Comparison of ENCODE assay signal across 9 mouse cellular contexts in the genomic region with DNA sequence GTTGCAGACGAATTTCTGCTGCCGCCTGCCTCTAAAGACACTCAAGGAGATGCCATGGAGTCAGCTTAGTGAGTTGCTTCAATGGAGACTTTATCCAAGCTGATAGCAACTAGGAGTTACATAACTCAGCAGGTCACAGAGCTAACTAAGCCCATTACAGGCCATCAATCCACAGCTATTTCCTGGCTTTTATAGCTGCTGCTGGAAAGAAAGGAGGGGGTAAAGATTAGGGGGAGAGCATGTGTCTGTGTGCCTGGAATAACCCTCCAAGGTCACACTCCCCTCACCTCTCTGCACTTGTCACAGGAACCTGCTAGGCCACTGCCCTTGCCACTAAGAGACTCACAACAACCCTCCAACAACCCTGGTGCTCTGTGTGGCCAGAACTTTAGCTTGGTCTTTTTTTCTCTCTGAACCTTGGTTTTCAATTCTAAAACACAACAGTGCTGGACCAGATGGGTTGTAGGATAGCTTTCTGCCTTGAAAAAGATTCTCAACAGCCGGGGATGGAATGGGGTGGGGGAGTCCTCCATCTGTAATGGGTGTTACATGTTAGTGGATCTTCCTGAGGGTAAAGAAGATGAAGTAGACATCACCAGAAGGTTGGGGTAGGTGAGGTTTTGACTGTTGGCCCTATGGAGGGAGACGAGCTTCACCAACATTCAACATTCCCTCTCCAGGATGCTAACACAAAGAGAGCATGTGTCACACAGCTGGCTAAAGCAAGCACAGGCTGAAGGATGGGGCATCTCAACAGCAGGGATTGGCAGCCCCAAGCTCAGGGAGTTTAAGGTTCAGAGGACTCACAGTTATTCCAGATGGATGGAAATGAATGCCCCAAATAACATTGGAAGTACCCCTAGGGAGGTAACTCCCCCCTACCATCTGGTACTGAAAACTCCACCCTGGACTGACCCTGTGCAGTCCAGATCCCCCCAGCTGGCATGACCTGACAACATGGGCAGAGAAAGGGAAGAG.
DNase-seq lines count a peak whose midpoint lies in the region; ATAC-seq lines count a peak whose summit lies in the region.
"Had no signal": no experiment of that assay in that cellular context is flagged by ENCODE, and none has a peak within 500 bp of the region (broad histone marks: within the 10 kb centered on the region; RNA-seq: fewer than 3 reads in every experiment).

No protein-coding gene starts in this region.

- DNase-seq in heart, adult 11 months = peak; percentile 80
- DNase-seq in heart, adult 18-20 months = no peak
- peak; percentile 61 for DNase-seq in kidney, adult 11 months
- peak; percentile 7 for DNase-seq in right cerebral cortex, postnatal 14 days
- no peak for DNase-seq in right cerebral cortex, postnatal 10 days (ENCODE audit: low spot score in 2 of 2)
- DNase-seq in lung, adult 18-20 months = no peak

- H3K4me1 ChIP-seq in kidney, embryonic 15.5 days = peaks cover 16% of the 10 kb centered on the region

- 49% methylated on average over 4 of the region's 4 CpGs for WGBS in kidney, embryonic 15.5 days

- no peak overlapping the region for H3K4me2 ChIP-seq in kidney, embryonic 15.5 days
- H3K4me2 ChIP-seq: embryonic facial prominence, embryonic 13.5 days had no signal

- no peak overlapping the region for H3K9ac ChIP-seq in kidney, embryonic 15.5 days
- H3K9ac ChIP-seq: embryonic facial prominence, embryonic 13.5 days had no signal

- peaks cover under 1% of the 10 kb centered on the region; the same call in 1 of the 2 replicates for H3K36me3 ChIP-seq in kidney, embryonic 15.5 days

- no peak overlapping the region for H3K27ac ChIP-seq in kidney, embryonic 15.5 days
- H3K27ac ChIP-seq: embryonic facial prominence, embryonic 13.5 days had no signal

- no peaks in the 10 kb centered on the region for H3K27me3 ChIP-seq in kidney, embryonic 15.5 days
- H3K27me3 ChIP-seq: embryonic facial prominence, embryonic 13.5 days had no signal

- H3K4me3 ChIP-seq in kidney, embryonic 15.5 days (replicated peaks) = no peak overlapping the region
- H3K4me3 ChIP-seq: embryonic facial prominence, embryonic 13.5 days; myocyte had no signal

- no peaks in the 10 kb centered on the region for H3K9me3 ChIP-seq in kidney, embryonic 15.5 days (replicated peaks)
- H3K9me3 ChIP-seq: embryonic facial prominence, embryonic 13.5 days had no signal

- ATAC-seq in kidney, embryonic 15.5 days (replicated peaks; ENCODE audit: low FRiP score) = no peak

Comparison
In these comparisons a context has a peak if more than half of its experiments do, and no peak if none do; other contexts are left out.
1. DNase-seq: peak in heart, adult 11 months (single experiment), kidney, adult 11 months (single experiment) and right cerebral cortex, postnatal 14 days (single experiment); none in heart, adult 18-20 months (0 of 2), right cerebral cortex, postnatal 10 days (0 of 2) and lung, adult 18-20 months (0 of 2).